Mouse (Mus musculus) brown adipose tissue, adult 24 weeks (tissue): ENCODE data around the gene 5330417C22Rik. TPM values are rescaled to one million over a fixed set of nuclear protein-coding genes. Genes with fewer than 3 reads are reported as not detected.

Experiments
- H3K27ac ChIP-seq: fragments of 200-500 bp; replicated peaks from 2 replicates; pipeline ENCODE4 v1.5.1; 2012; ENCODE audit warnings: low read depth, mild to moderate bottlenecking, low read length
- H3K4me1 ChIP-seq: fragments of 200-500 bp; 2 replicates; pipeline ENCODE4 v1.6.1; 2012; ENCODE audit warnings: low read length, mixed read lengths; ENCODE audit not compliant: control insufficient read depth, insufficient read depth, insufficient read length
- H3K4me3 ChIP-seq: fragments of 200-500 bp; 2 replicates; pipeline ENCODE4 v1.5.1; 2012; ENCODE audit warnings: low read depth, mild to moderate bottlenecking, low read length, moderate library complexity; ENCODE audit not compliant: insufficient read depth
- polyA plus RNA-seq: library from polyadenylated mRNA; stranded (reverse); fragments of >200 nt; gene quantifications from 2 replicates; pipeline ENCODE4 v1.2.4, GENCODE M21; 2012; ENCODE audit not compliant: missing spikeins, insufficient read depth, insufficient read length

The 5330417C22Rik gene
- polyA plus RNA-seq, 1 experiment = not detected

GRCm38 (mm10) chr3:108554111-108554561, 17.8 kb upstream of the 5330417C22Rik start:
- Histone ChIP-seq H3K27ac (peak overlapping the region; percentile 24), H3K4me1 (no peaks in the 10 kb centered on the region), H3K4me3 (peak overlapping the region; percentile 62)

- H3K4me1 ChIP-seq = no peaks in the 10 kb centered on the region
- no peak overlapping the region for H3K27ac ChIP-seq
- H3K4me3 ChIP-seq = no peak overlapping the region
These were observed 6.0 kb upstream of the 5330417C22Rik start for GRCm38 (mm10) chr3:108542299-108542698.

GRCm38 (mm10) chr3:108537303-108537702, 967 bp upstream of the 5330417C22Rik start:
- H3K4me1 ChIP-seq = peaks cover 8% of the 10 kb centered on the region; the same call in 1 of the 2 replicates
- H3K4me3 ChIP-seq = peak overlapping the region; percentile 33
- no peak overlapping the region for H3K27ac ChIP-seq

GRCm38 (mm10) chr3:108535896-108536516, 330 bp downstream of the 5330417C22Rik start:
- H3K27ac ChIP-seq = no peak overlapping the region
- peaks cover 8% of the 10 kb centered on the region; the same call in 1 of the 2 replicates for H3K4me1 ChIP-seq
- H3K4me3 ChIP-seq = peak overlapping the region; percentile 21; the same call in 1 of the 2 replicates

- Histone ChIP-seq H3K4me3 (no peak within 1 kb of the TSS), H3K4me1 (peaks cover 8% of the 10 kb centered on the region; the same call in 1 of the 2 replicates), H3K27ac (no peak within 1 kb of the TSS)
These were observed 2.4 kb downstream of the 5330417C22Rik start, which contains the start of gene 1700013F07Rik for GRCm38 (mm10) chr3:108533951-108534350. TSS of gene 1700013F07Rik (plus strand) at chr3:108534150.

GRCm38 (mm10) chr3:108533114-108533885, 3.0 kb downstream of the 5330417C22Rik start:
- no peak overlapping the region for H3K27ac ChIP-seq

GRCm38 (mm10) chr3:108528489-108528888, 7.8 kb downstream of the 5330417C22Rik start:
- no peak overlapping the region for H3K4me3 ChIP-seq
- H3K4me1 ChIP-seq = peaks cover 1% of the 10 kb centered on the region; the same call in 1 of the 2 replicates
- no peak overlapping the region for H3K27ac ChIP-seq

More at GRCm38 (mm10) chr3:108533114-108533885, 3.0 kb downstream of the 5330417C22Rik start:
- H3K4me3 ChIP-seq = no peak overlapping the region
- H3K4me1 ChIP-seq = peaks cover 8% of the 10 kb centered on the region; the same call in 1 of the 2 replicates

GRCm38 (mm10) chr3:108523415-108523814, 12.9 kb downstream of the 5330417C22Rik start:
- H3K27ac ChIP-seq = no peak overlapping the region
- no peak overlapping the region for H3K4me3 ChIP-seq
- no peaks in the 10 kb centered on the region for H3K4me1 ChIP-seq

GRCm38 (mm10) chr3:108518276-108518675, 18.1 kb downstream of the 5330417C22Rik start:
- Histone ChIP-seq H3K4me1 (no peaks in the 10 kb centered on the region), H3K4me3 (no peak overlapping the region)

GRCm38 (mm10) chr3:108513465-108513864, 22.9 kb downstream of the 5330417C22Rik start:
- no peaks in the 10 kb centered on the region for H3K4me1 ChIP-seq
- no peak overlapping the region for H3K4me3 ChIP-seq

More at GRCm38 (mm10) chr3:108518276-108518675, 18.1 kb downstream of the 5330417C22Rik start:
- H3K27ac ChIP-seq = no peak overlapping the region

GRCm38 (mm10) chr3:108510716-108511483, 25.4 kb downstream of the 5330417C22Rik start:
- H3K4me3 ChIP-seq = no peak overlapping the region
- H3K4me1 ChIP-seq = no peaks in the 10 kb centered on the region
- no peak overlapping the region for H3K27ac ChIP-seq

More at GRCm38 (mm10) chr3:108513465-108513864, 22.9 kb downstream of the 5330417C22Rik start:
- H3K27ac ChIP-seq = no peak overlapping the region

GRCm38 (mm10) chr3:108510156-108510555, 26.2 kb downstream of the 5330417C22Rik start:
- H3K27ac ChIP-seq = no peak overlapping the region
- H3K4me3 ChIP-seq = no peak overlapping the region
- H3K4me1 ChIP-seq = no peaks in the 10 kb centered on the region

GRCm38 (mm10) chr3:108508745-108509474, 27.4 kb downstream of the 5330417C22Rik start:
- Histone ChIP-seq H3K4me1 (no peaks in the 10 kb centered on the region), H3K27ac (no peak overlapping the region), H3K4me3 (no peak overlapping the region)

- Histone ChIP-seq H3K27ac (no peak overlapping the region), H3K4me3 (no peak overlapping the region), H3K4me1 (no peaks in the 10 kb centered on the region)
These were observed 32.4 kb downstream of the 5330417C22Rik start for GRCm38 (mm10) chr3:108503908-108504307.
